Mouse (Mus musculus): Measurements from ENCODE around the gene B4galnt3. TPM values are rescaled to one million over a fixed set of nuclear protein-coding genes. Genes with fewer than 3 reads are reported as not detected.

Gene B4galnt3
- polyA plus RNA-seq (2015; fragmentation: Nextera tagmentation; extraction: Ambion mirVana): 1.0 and 1.3 TPM in 2 replicates

- WGBS: under 1% methylated on average over 76 of the region's 79 CpGs
- Histone ChIP-seq H3K27me3 (peaks cover 34% of the 10 kb centered on the region), H3K27ac (peak within 1 kb of the TSS; percentile 56; the same call in 1 of the 2 replicates)
Observed at GRCm38 (mm10) chr6:120294056-120294784, at the start of gene B4galnt3, which contains the start of gene D330020A13Rik. TSS of gene B4galnt3 (minus strand) at chr6:120294559. TSS of gene D330020A13Rik (plus strand) at chr6:120294364.

GRCm38 (mm10) chr6:120343992-120344391 is 49.6 kb upstream of the B4galnt3 start:
- Histone ChIP-seq H3K9ac (no peak overlapping the region), H3K4me2 (no peak overlapping the region), H3K4me3 (no peak overlapping the region), H3K27ac (no peak overlapping the region), H3K36me3 (peaks cover 79% of the 10 kb centered on the region), H3K9me3 (no peaks in the 10 kb centered on the region), H3K4me1 (no peaks in the 10 kb centered on the region), H3K27me3 (no peaks in the 10 kb centered on the region)
- WGBS: 70% methylated on average over 1 of the region's 1 CpGs
- ATAC-seq (ENCODE audit: insufficient number of reproducible peaks, insufficient read depth, low FRiP score, low TSS enrichment, low read depth): no peak

More at GRCm38 (mm10) chr6:120294056-120294784, at the start of gene B4galnt3, which contains the start of gene D330020A13Rik:
- Histone ChIP-seq H3K36me3 (no peaks in the 10 kb centered on the region), H3K9me3 (no peaks in the 10 kb centered on the region; the same call in 1 of the 2 replicates), H3K9ac (peak within 1 kb of the TSS; percentile 77), H3K4me2 (peak within 1 kb of the TSS; percentile 96), H3K4me3 (peak within 1 kb of the TSS; percentile 69), H3K4me1 (peaks cover 17% of the 10 kb centered on the region)
- ATAC-seq (ENCODE audit: insufficient number of reproducible peaks, insufficient read depth, low FRiP score, low TSS enrichment, low read depth): peak; percentile 68

- Histone ChIP-seq H3K4me3 (no peak overlapping the region), H3K4me2 (no peak overlapping the region), H3K36me3 (peaks cover 78% of the 10 kb centered on the region), H3K27me3 (no peaks in the 10 kb centered on the region), H3K27ac (no peak overlapping the region), H3K4me1 (no peaks in the 10 kb centered on the region), H3K9me3 (no peaks in the 10 kb centered on the region), H3K9ac (no peak overlapping the region)
- no peak for ATAC-seq (ENCODE audit: insufficient number of reproducible peaks, insufficient read depth, low FRiP score, low TSS enrichment, low read depth)
- 77% methylated on average over 2 of the region's 2 CpGs for WGBS
Observed at GRCm38 (mm10) chr6:120332351-120332750, 38.0 kb upstream of the B4galnt3 start.

- Histone ChIP-seq H3K4me3 (no peak overlapping the region), H3K27me3 (no peaks in the 10 kb centered on the region), H3K27ac (no peak overlapping the region), H3K4me2 (no peak overlapping the region), H3K9me3 (no peaks in the 10 kb centered on the region), H3K4me1 (no peaks in the 10 kb centered on the region), H3K9ac (no peak overlapping the region), H3K36me3 (peaks cover 27% of the 10 kb centered on the region)
- 28% methylated on average over 6 of the region's 6 CpGs for WGBS
- no peak for ATAC-seq (ENCODE audit: insufficient number of reproducible peaks, insufficient read depth, low FRiP score, low TSS enrichment, low read depth)
Observed at GRCm38 (mm10) chr6:120324295-120324927, 30.1 kb upstream of the B4galnt3 start.

- Histone ChIP-seq H3K4me2 (no peak overlapping the region), H3K27ac (no peak overlapping the region), H3K27me3 (no peaks in the 10 kb centered on the region), H3K36me3 (peaks cover 9% of the 10 kb centered on the region), H3K9me3 (no peaks in the 10 kb centered on the region), H3K9ac (no peak overlapping the region), H3K4me1 (no peaks in the 10 kb centered on the region), H3K4me3 (no peak overlapping the region)
- WGBS: 55% methylated on average over 2 of the region's 2 CpGs
- no peak for ATAC-seq (ENCODE audit: insufficient number of reproducible peaks, insufficient read depth, low FRiP score, low TSS enrichment, low read depth)
Observed at GRCm38 (mm10) chr6:120320369-120320768, 26.0 kb upstream of the B4galnt3 start.

- no peak overlapping the region for H3K4me3 ChIP-seq
- H3K9me3 ChIP-seq: no peaks in the 10 kb centered on the region
- no peak overlapping the region for H3K9ac ChIP-seq
- no peaks in the 10 kb centered on the region for H3K27me3 ChIP-seq
- no peaks in the 10 kb centered on the region for H3K4me1 ChIP-seq
- no peak overlapping the region for H3K27ac ChIP-seq
- ATAC-seq (ENCODE audit: insufficient number of reproducible peaks, insufficient read depth, low FRiP score, low TSS enrichment, low read depth): no peak
- H3K36me3 ChIP-seq: no peaks in the 10 kb centered on the region
- WGBS: 89% methylated on average over 9 of the region's 9 CpGs
- H3K4me2 ChIP-seq: no peak overlapping the region
Observed at GRCm38 (mm10) chr6:120319129-120319528, 24.8 kb upstream of the B4galnt3 start.

- Histone ChIP-seq H3K4me2 (no peak overlapping the region), H3K4me1 (no peaks in the 10 kb centered on the region), H3K4me3 (no peak overlapping the region), H3K27ac (no peak overlapping the region), H3K9ac (no peak overlapping the region), H3K36me3 (no peaks in the 10 kb centered on the region), H3K9me3 (no peaks in the 10 kb centered on the region), H3K27me3 (no peaks in the 10 kb centered on the region)
- no peak for ATAC-seq (ENCODE audit: insufficient number of reproducible peaks, insufficient read depth, low FRiP score, low TSS enrichment, low read depth)
- 82% methylated on average over 11 of the region's 11 CpGs for WGBS
Observed at GRCm38 (mm10) chr6:120318303-120318940, 24.1 kb upstream of the B4galnt3 start.

- no peaks in the 10 kb centered on the region for H3K4me1 ChIP-seq
- H3K9ac ChIP-seq: no peak overlapping the region
- no peak for ATAC-seq (ENCODE audit: insufficient number of reproducible peaks, insufficient read depth, low FRiP score, low TSS enrichment, low read depth)
- no peak overlapping the region for H3K4me2 ChIP-seq
- H3K36me3 ChIP-seq: no peaks in the 10 kb centered on the region
- H3K27me3 ChIP-seq: no peaks in the 10 kb centered on the region
- no peaks in the 10 kb centered on the region for H3K9me3 ChIP-seq
- H3K4me3 ChIP-seq: no peak overlapping the region
- 63% methylated on average over 5 of the region's 5 CpGs for WGBS
- H3K27ac ChIP-seq: no peak overlapping the region
Observed at GRCm38 (mm10) chr6:120312443-120312842, 18.1 kb upstream of the B4galnt3 start.

GRCm38 (mm10) chr6:120309787-120310186 is 15.4 kb upstream of the B4galnt3 start:
- no peak for ATAC-seq (ENCODE audit: insufficient number of reproducible peaks, insufficient read depth, low FRiP score, low TSS enrichment, low read depth)

GRCm38 (mm10) chr6:120309338-120309737 is 15.0 kb upstream of the B4galnt3 start:
- WGBS: 77% methylated on average over 9 of the region's 9 CpGs
- H3K4me2 ChIP-seq: no peak overlapping the region
- ATAC-seq (ENCODE audit: insufficient number of reproducible peaks, insufficient read depth, low FRiP score, low TSS enrichment, low read depth): no peak

More at GRCm38 (mm10) chr6:120309787-120310186, 15.4 kb upstream of the B4galnt3 start:
- Histone ChIP-seq H3K9ac (no peak overlapping the region), H3K36me3 (no peaks in the 10 kb centered on the region), H3K27ac (no peak overlapping the region), H3K4me1 (no peaks in the 10 kb centered on the region), H3K27me3 (no peaks in the 10 kb centered on the region), H3K4me3 (no peak overlapping the region), H3K4me2 (no peak overlapping the region), H3K9me3 (no peaks in the 10 kb centered on the region)
- 51% methylated on average over 3 of the region's 3 CpGs for WGBS

GRCm38 (mm10) chr6:120306859-120307594 is 12.7 kb upstream of the B4galnt3 start:
- Histone ChIP-seq H3K36me3 (no peaks in the 10 kb centered on the region), H3K27me3 (no peaks in the 10 kb centered on the region), H3K9ac (no peak overlapping the region), H3K27ac (no peak overlapping the region), H3K4me3 (no peak overlapping the region), H3K4me2 (no peak overlapping the region), H3K9me3 (no peaks in the 10 kb centered on the region), H3K4me1 (peaks cover 9% of the 10 kb centered on the region)
- 82% methylated on average over 3 of the region's 3 CpGs for WGBS
- ATAC-seq (ENCODE audit: insufficient number of reproducible peaks, insufficient read depth, low FRiP score, low TSS enrichment, low read depth): no peak

More at GRCm38 (mm10) chr6:120309338-120309737, 15.0 kb upstream of the B4galnt3 start:
- H3K27me3 ChIP-seq: no peaks in the 10 kb centered on the region
- H3K9ac ChIP-seq: no peak overlapping the region
- no peaks in the 10 kb centered on the region for H3K4me1 ChIP-seq
- no peaks in the 10 kb centered on the region for H3K36me3 ChIP-seq
- no peaks in the 10 kb centered on the region for H3K9me3 ChIP-seq
- H3K4me3 ChIP-seq: no peak overlapping the region
- H3K27ac ChIP-seq: no peak overlapping the region
